Mouse (Mus musculus) bone marrow macrophage, adult 2 months (primary cell): ENCODE measurements around the gene Lrrc29. TPM values are rescaled to one million over a fixed set of nuclear protein-coding genes. Genes with fewer than 3 reads are reported as not detected.

Source experiments
- H3K27ac ChIP-seq: 2 replicates; pipeline ENCODE4 v1.5.1; 2012; ENCODE audit warnings: low read depth, low read length; ENCODE audit not compliant: insufficient read depth
- H3K4me1 ChIP-seq: 2 replicates; pipeline ENCODE4 v1.6.1; 2012; ENCODE audit warnings: low read length; ENCODE audit not compliant: control insufficient read depth, insufficient read depth
- H3K4me3 ChIP-seq: 2 replicates; pipeline ENCODE4 v1.5.1; 2012; ENCODE audit warnings: mild to moderate bottlenecking, low read length, moderate library complexity; ENCODE audit not compliant: insufficient read depth
- CTCF ChIP-seq: IDR thresholded peaks from 2 replicates; pipeline ENCODE4 v1.5.1; 2012; ENCODE audit warnings: low read depth, mild to moderate bottlenecking, low read length, moderate library complexity
- POLR2A ChIP-seq: IDR thresholded peaks from 2 replicates; pipeline ENCODE4 v1.6.1; 2012; ENCODE audit warnings: mild to moderate bottlenecking, low read depth, low read length, borderline replicate concordance
- polyA plus RNA-seq: library from polyadenylated mRNA; stranded (reverse); fragments of >200 nt; gene quantifications from 2 replicates; pipeline ENCODE4 v1.2.4, GENCODE M21; 2012; ENCODE audit not compliant: missing spikeins, insufficient read depth, insufficient read length

Gene Lrrc29
- polyA plus RNA-seq, 1 experiment = 3.1 TPM

DNA sequence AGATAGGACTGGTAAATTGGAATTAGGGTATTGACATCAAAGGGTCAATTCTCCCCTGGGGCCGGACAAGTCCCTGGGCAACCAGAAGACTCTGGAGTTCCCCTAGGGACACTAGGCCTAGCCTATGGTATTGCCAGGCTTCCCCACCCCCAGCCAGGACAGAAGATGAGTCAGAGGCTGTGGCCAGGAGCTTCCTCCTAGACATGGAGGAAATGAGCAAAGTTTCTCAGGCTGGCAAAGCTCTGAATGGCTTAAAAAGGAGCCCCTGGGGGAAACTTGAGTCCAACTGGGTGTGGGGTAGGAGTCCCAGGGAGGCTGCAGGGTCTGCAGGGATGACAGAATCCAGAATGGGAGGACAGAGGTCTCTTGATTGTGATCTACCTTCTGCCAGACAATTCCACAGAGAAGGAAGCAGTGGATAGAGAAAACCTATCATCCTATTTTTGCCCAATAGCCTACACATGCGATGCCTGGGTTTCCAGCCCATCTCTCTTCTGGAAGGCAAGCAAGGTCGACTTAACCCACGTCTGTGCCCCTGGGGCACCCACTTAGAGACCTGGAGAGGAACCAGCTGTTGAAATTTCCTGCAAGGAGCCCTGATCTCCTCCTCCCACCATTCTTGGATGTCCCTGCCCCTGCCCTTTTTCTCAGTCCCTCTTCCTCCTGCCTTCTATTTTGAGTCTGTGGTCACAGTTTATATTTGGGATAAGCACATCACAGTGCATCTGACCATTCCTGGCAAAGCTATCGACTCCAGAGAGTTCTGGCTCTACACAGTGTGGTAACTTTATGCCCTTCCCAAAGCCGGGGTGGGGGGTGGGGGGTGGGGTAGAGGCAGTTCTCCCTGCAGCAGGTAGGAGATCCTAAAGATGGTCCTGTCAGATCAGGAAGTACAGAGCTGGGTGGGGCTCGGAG, 19.2 kb upstream of the Lrrc29 start:
- H3K27ac ChIP-seq = peak overlapping the region; percentile 67
- peaks cover 36% of the 10 kb centered on the region for H3K4me1 ChIP-seq
- peak overlapping the region; percentile 13 for H3K4me3 ChIP-seq
- TF ChIP-seq POLR2A = no peak
- no peak for TF ChIP-seq CTCF

DNA sequence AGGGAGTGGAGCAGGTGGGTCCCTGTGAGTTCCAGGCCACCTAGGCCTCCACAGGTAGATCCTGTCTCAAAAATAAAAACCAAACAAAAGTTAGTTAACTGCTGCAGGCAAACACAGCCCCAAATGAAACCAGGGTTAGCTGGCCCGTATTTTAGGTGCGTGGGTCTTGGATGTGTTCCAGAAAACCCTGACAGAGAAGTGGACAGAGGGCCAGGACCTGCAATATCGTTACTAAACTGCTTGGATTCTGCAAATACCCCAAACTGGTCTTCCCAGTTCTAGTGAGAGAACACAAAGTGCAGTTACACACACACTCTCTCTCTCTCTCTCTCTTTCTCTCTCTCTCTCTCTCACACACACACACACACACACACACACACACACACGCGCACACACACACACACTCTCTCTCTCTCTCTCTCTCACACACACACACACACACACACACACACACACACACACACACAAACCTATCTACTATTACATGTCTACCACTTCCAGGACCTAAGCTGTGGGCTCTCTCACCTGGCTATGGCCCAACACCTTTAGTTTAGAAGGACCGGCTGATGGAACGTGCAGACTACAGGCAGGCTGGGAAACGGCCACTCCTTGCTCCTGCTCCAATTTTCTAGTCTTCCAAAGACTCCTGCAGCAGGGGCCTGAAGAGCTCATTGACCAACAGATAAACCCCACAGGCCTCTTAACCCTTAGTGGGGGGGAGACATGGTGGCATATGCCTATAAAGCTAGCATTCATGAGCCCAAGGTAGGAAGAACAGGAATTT, 17.9 kb upstream of the Lrrc29 start:
- Histone ChIP-seq H3K4me3 (no peak overlapping the region), H3K27ac (no peak overlapping the region), H3K4me1 (peaks cover 47% of the 10 kb centered on the region)
- TF ChIP-seq POLR2A = no peak
- no peak for TF ChIP-seq CTCF

DNA sequence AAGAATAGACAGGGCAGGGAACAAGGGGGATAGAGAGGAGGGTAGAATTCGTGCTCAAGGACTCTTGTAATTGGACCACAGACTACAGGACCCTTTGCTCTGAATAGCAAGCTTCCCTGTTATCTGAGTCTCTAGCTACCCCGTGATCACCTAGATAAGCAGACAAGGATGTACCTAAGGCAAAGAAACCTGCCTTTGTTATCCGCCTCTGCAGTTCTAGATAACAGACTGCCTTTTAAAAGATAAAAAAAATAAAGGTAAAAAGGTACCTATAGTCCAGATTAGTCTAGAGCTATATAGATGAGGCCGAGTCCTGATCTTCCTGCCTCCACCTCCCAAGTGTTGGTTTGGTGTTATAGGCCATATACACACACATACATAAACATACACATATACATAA, 16.7 kb upstream of the Lrrc29 start:
- Histone ChIP-seq H3K27ac (no peak overlapping the region), H3K4me3 (no peak overlapping the region), H3K4me1 (peaks cover 57% of the 10 kb centered on the region)
- no peak for TF ChIP-seq POLR2A
- no peak for TF ChIP-seq CTCF

DNA sequence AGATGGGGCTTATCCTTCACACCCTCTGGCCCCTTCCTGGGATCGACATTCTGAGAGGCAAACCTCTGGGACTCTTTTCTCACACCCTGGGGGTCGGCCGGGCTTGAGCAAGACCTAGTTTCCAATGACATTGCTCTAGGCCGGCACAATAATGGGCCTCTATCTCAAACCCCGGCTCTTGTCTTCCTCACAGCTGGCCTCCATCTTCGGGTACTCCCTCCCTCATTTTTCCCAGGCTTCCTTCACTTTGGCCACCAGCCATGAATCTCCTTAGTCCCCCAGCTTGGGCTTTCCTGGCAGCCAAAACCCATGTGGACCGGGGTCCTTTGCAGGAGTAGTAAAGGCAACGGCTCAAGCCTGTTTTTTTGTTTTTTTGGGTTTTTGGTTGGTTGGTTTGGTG, 15.3 kb upstream of the Lrrc29 start:
- Histone ChIP-seq H3K4me1 (peaks cover 56% of the 10 kb centered on the region), H3K27ac (no peak overlapping the region), H3K4me3 (no peak overlapping the region)
- no peak for TF ChIP-seq POLR2A
- TF ChIP-seq CTCF = no peak

DNA sequence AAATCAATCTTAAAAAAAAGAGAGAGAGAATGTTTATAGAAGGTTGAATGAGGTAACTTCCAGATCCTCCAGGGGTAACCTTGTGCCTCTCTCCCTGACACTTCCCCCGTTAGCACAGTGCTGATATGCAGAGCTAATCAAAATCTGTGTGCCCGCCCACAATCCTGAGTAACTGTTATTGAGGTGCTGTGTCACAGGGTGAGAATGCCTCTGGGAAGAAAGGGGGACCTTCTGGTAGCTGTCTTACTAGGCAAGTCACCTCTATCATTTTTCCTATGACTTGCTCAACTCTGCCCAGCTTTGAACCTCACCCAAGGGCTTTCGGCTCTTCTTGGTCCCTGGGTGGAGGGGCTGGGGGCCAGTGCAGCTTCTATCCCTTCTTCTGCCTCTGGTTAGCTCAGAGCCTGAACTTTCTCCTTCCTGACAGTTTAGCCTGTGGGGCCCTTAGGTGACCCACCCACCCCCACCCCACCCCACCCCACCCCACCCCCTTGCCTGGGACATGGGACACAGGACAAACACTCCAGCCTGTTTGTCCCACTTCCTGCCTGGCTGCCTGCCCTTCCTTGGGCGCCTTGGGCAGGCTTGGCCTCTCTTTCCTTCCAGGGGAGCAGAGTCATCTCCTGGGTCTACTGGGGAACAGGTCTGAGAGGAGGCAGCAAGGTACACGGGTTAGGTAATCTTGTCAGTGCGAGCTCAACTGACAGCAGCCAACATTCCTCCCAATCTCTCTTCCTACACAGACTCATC, 14.0 kb upstream of the Lrrc29 start:
- TF ChIP-seq CTCF (no peak), POLR2A (no peak)
- Histone ChIP-seq H3K4me3 (no peak overlapping the region), H3K27ac (peak overlapping the region; percentile 78), H3K4me1 (peaks cover 46% of the 10 kb centered on the region)

DNA sequence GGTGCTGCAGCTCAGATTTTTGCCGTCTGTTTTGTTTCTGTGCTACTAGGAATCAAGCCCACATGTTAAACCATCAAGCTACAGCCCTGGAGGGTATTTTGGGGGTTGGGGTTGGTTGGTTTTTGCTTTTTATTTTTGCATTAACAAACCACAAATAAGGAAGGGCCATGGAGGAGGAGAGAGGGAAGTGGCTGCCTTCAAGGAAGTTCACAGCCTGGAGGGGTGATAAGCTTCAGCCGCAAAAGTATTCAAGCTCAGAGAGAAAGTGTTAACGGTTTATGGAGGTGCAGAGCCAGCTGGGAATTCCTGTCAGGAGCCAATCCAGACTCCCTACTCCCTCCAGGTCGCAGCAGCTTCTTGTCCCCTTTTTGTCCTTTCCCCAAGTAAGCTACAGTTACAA, 12.9 kb upstream of the Lrrc29 start:
- peak overlapping the region; percentile 78 for H3K27ac ChIP-seq
- H3K4me3 ChIP-seq = peak overlapping the region; percentile 35; the same call in 1 of the 2 replicates
- TF ChIP-seq CTCF = no peak
- no peak for TF ChIP-seq POLR2A
- H3K4me1 ChIP-seq = peaks cover 37% of the 10 kb centered on the region

DNA sequence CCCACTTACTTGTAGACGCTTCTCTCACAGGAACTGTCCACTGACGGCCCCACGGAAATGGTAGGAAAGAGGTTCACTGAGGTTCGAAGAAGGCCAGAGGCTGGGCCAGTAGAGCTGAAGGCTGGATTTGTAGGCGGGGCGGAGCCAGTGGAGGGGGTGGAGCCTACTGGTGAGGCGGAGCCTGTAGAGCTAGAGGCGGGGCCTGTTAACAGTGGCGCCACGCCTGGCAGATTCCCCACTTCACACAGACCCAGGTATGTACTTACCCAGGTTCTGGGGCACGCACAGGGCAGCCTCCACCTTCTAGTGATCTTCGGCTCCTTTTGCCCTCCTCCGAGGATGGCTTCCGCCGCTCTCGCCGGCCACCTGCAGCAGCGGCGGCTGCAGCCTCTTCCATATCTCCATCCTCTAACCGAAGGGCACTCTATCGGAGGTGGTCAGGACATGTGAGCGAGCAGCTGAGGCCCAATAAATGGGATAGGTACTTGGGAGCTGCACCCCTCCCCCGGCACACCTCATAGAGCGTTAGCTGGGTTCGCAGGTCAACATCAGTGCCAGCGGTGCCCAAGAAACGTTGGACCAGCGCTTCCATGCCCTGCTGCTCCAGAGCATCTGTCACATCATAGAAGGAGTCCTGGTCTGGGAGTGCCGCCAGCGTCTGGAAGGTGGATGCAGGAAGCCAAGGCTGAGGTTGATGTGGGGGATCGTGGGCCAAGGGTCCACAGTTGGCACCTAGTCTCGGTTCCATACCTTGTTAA, 10.5 kb upstream of the Lrrc29 start:
- Histone ChIP-seq H3K4me3 (no peak overlapping the region), H3K4me1 (peaks cover 29% of the 10 kb centered on the region), H3K27ac (no peak overlapping the region)
- no peak for TF ChIP-seq POLR2A

DNA sequence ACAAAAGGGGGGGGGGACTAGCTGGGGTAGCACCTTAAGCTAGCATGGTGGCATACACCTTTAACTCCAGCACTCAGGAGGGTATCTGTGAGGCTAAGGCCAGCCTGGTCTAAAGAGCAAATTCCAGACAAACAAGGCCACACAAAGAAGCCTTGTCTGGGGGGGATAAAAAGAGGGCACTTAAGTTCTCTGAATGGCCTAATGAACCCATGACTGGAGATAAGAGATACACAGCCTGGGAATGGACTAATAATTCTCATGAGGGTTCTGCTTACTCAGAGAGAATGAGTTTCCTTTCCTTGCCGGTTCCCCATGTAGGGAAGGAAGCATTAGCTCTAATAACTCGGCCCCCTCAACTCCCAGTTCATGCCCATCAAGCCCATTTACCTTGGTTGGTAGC, 6.4 kb upstream of the Lrrc29 start:
- Histone ChIP-seq H3K27ac (no peak overlapping the region), H3K4me1 (peaks cover under 1% of the 10 kb centered on the region), H3K4me3 (no peak overlapping the region)
- TF ChIP-seq CTCF = no peak
- TF ChIP-seq POLR2A = no peak

DNA sequence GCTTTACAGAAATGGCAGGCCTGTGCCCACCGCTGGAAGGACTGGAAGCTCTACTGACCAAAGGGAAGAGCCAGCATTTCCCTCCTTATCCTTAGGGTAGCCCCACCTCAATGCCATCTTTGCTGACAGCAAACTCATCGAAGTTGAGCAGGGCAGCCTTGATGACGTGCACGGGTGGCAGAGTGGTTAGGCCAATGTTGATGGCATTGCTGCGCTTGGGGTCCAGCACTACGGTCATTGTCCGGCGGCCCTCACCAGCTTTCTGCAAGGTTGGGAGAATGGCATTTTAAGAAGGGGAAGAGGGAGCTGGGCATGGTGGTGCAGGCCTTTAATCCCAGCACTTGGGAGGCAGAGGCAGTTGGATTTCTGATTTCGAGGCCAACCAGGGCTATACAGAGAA, 5.9 kb upstream of the Lrrc29 start:
- Histone ChIP-seq H3K27ac (no peak overlapping the region), H3K4me1 (peaks cover 4% of the 10 kb centered on the region), H3K4me3 (no peak overlapping the region)
- TF ChIP-seq POLR2A (no peak), CTCF (no peak)
